Mouse (Mus musculus): ENCODE results near the gene Wdr26. TPM values are rescaled to one million over a fixed set of nuclear protein-coding genes. Genes with fewer than 3 reads are reported as not detected.

Wdr26 gene
- polyA plus RNA-seq, 1 experiment from 2014 or later: 45.9 TPM

- Histone ChIP-seq H3K4me2 (replicated peaks) (no peak overlapping the region), H3K4me3 (no peak overlapping the region), H3K4me1 (peaks cover 4% of the 10 kb centered on the region; the same call in 1 of the 2 replicates), H3K9me3 (no peaks in the 10 kb centered on the region), H3K27ac (no peak overlapping the region), H3K36me3 (no peaks in the 10 kb centered on the region), H3K9ac (no peak overlapping the region), H3K27me3 (replicated peaks) (no peaks in the 10 kb centered on the region)
- 21% methylated on average over 8 of the region's 8 CpGs for WGBS
- no peak for ATAC-seq (ENCODE audit: low FRiP score, low read depth)
Observed at GRCm38 (mm10) chr1:181232307-181233027, 20.7 kb upstream of the Wdr26 start.

- H3K9ac ChIP-seq: no peak overlapping the region
- peaks cover 4% of the 10 kb centered on the region; the same call in 1 of the 2 replicates for H3K4me1 ChIP-seq
- H3K4me2 ChIP-seq (replicated peaks): no peak overlapping the region
- WGBS: 89% methylated on average over 9 of the region's 9 CpGs
- H3K36me3 ChIP-seq: no peaks in the 10 kb centered on the region
- H3K9me3 ChIP-seq: no peaks in the 10 kb centered on the region
- no peak for ATAC-seq (ENCODE audit: low FRiP score, low read depth)
- H3K4me3 ChIP-seq: no peak overlapping the region
- no peak overlapping the region for H3K27ac ChIP-seq
- no peaks in the 10 kb centered on the region for H3K27me3 ChIP-seq (replicated peaks)
Observed at GRCm38 (mm10) chr1:181231821-181232220, 20.0 kb upstream of the Wdr26 start.

DNA sequence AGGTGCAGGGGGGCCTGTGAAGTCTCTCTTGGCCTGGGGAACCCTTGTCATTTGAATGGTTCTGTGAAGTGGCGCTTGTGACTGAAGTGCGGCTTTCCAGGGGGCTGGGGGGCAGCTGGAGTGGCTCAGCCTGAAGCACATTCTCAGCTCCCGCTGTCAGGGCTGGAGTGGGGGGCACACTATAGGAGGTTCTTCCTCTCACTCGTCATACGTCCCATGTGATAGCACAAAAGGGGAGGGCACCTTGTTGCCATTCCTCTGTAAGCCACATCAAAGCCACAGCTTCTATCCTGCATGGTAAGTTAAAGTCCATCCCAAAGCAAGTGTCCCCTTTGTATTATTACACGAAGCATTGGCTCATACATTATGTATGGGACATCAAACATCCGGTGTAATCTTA is 19.5 kb upstream of the Wdr26 start:
- Histone ChIP-seq H3K36me3 (no peaks in the 10 kb centered on the region), H3K9ac (no peak overlapping the region), H3K4me3 (no peak overlapping the region), H3K4me1 (peaks cover 4% of the 10 kb centered on the region; the same call in 1 of the 2 replicates), H3K27me3 (replicated peaks) (no peaks in the 10 kb centered on the region), H3K4me2 (replicated peaks) (no peak overlapping the region), H3K27ac (no peak overlapping the region), H3K9me3 (no peaks in the 10 kb centered on the region)
- ATAC-seq (ENCODE audit: low FRiP score, low read depth): no peak
- WGBS: 63% methylated on average over 7 of the region's 7 CpGs

DNA sequence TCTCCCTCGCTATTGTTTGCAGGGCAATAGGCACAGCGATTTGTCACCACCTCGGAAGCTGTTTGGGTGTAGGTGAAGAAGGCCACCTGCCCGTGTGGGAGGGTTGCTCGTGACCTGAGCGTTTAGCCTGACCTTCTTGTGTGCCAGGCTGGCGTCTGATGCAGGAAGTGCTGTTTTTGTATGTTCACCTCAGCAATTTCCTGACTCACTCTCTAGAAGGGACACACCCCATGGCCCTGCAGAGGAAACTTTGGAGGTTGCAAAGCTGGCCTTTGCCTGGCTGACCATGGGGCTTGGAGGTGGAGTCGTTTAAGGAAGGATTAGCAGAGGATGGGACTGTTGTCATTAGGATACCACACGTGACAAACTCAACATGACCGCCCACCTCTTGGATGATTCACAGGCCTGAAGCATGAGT is 18.9 kb upstream of the Wdr26 start:
- 37% methylated on average over 10 of the region's 10 CpGs for WGBS
- H3K27me3 ChIP-seq (replicated peaks): no peaks in the 10 kb centered on the region
- H3K27ac ChIP-seq: no peak overlapping the region
- H3K4me3 ChIP-seq: no peak overlapping the region
- no peaks in the 10 kb centered on the region for H3K36me3 ChIP-seq
- H3K4me1 ChIP-seq: peaks cover 4% of the 10 kb centered on the region; the same call in 1 of the 2 replicates
- H3K4me2 ChIP-seq (replicated peaks): no peak overlapping the region
- no peak overlapping the region for H3K9ac ChIP-seq
- no peak for ATAC-seq (ENCODE audit: low FRiP score, low read depth)
- H3K9me3 ChIP-seq: no peaks in the 10 kb centered on the region

GRCm38 (mm10) chr1:181229046-181229445 is 17.2 kb upstream of the Wdr26 start:
- Histone ChIP-seq H3K9ac (no peak overlapping the region), H3K36me3 (no peaks in the 10 kb centered on the region), H3K4me3 (no peak overlapping the region), H3K9me3 (no peaks in the 10 kb centered on the region), H3K4me1 (peaks cover 4% of the 10 kb centered on the region; the same call in 1 of the 2 replicates), H3K27me3 (replicated peaks) (no peaks in the 10 kb centered on the region), H3K27ac (no peak overlapping the region), H3K4me2 (replicated peaks) (no peak overlapping the region)
- WGBS: 93% methylated on average over 5 of the region's 5 CpGs
- ATAC-seq (ENCODE audit: low FRiP score, low read depth): no peak

GRCm38 (mm10) chr1:181228591-181228990 is 16.8 kb upstream of the Wdr26 start:
- WGBS: 78% methylated on average over 5 of the region's 5 CpGs

DNA sequence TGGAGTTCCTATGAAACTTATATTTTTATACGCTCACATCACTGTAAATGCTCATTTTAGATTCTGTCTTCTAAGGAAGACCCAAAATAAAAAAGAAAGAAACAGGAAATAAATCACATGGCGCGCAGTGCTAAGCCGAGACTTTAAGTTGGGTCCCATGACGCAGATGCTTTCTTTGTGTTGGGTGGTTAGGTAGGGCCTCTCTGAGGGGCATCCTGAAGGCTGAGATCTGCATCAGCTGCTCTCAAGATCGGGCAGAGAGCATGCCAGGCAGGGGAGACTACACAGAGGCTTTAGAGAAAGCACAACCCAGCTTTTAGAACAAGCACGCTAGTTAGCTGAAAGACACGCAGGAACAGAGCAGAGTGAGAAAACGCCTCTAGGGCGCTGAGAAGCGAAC is 16.0 kb upstream of the Wdr26 start:
- Histone ChIP-seq H3K9ac (no peak overlapping the region), H3K9me3 (no peaks in the 10 kb centered on the region), H3K4me3 (no peak overlapping the region), H3K27me3 (replicated peaks) (no peaks in the 10 kb centered on the region), H3K27ac (no peak overlapping the region), H3K36me3 (no peaks in the 10 kb centered on the region), H3K4me2 (replicated peaks) (no peak overlapping the region), H3K4me1 (peaks cover 4% of the 10 kb centered on the region; the same call in 1 of the 2 replicates)
- WGBS: 85% methylated on average over 11 of the region's 11 CpGs
- ATAC-seq (ENCODE audit: low FRiP score, low read depth): no peak

More at GRCm38 (mm10) chr1:181228591-181228990, 16.8 kb upstream of the Wdr26 start:
- peaks cover 4% of the 10 kb centered on the region; the same call in 1 of the 2 replicates for H3K4me1 ChIP-seq
- no peak overlapping the region for H3K9ac ChIP-seq
- no peaks in the 10 kb centered on the region for H3K36me3 ChIP-seq
- no peak overlapping the region for H3K4me3 ChIP-seq
- H3K27ac ChIP-seq: no peak overlapping the region
- ATAC-seq (ENCODE audit: low FRiP score, low read depth): no peak
- no peak overlapping the region for H3K4me2 ChIP-seq (replicated peaks)
- no peaks in the 10 kb centered on the region for H3K27me3 ChIP-seq (replicated peaks)
- H3K9me3 ChIP-seq: no peaks in the 10 kb centered on the region

- Histone ChIP-seq H3K36me3 (no peaks in the 10 kb centered on the region), H3K27me3 (replicated peaks) (no peaks in the 10 kb centered on the region), H3K27ac (no peak overlapping the region), H3K4me3 (no peak overlapping the region), H3K9me3 (no peaks in the 10 kb centered on the region), H3K4me1 (peaks cover 4% of the 10 kb centered on the region; the same call in 1 of the 2 replicates), H3K4me2 (replicated peaks) (no peak overlapping the region), H3K9ac (no peak overlapping the region)
- no peak for ATAC-seq (ENCODE audit: low FRiP score, low read depth)
- 79% methylated on average over 11 of the region's 11 CpGs for WGBS
Observed at GRCm38 (mm10) chr1:181226850-181227249, 15.0 kb upstream of the Wdr26 start.

DNA sequence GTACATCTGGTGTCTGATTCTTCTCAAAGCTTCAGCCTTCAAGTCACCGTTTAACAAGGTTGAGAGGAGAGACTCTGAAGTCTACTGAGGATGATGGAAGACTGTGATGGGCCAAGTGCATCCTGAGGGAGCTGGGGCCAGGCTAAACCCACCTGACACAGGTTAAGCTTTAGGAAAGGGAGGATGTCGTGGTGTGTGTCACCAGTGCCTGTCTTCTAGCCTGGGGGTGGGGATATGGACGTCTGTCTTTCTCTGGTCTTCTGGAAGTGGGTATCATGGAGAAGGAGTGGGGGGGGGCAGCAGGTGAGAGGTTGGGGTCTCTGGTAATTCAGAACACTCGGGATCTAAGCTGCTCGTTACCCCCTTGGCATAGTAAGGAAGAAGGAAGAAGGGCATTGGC is 13.5 kb upstream of the Wdr26 start:
- Histone ChIP-seq H3K27ac (no peak overlapping the region), H3K36me3 (no peaks in the 10 kb centered on the region), H3K9ac (no peak overlapping the region), H3K4me3 (no peak overlapping the region), H3K9me3 (no peaks in the 10 kb centered on the region), H3K4me2 (replicated peaks) (no peak overlapping the region), H3K4me1 (no peaks in the 10 kb centered on the region), H3K27me3 (replicated peaks) (no peaks in the 10 kb centered on the region)
- no peak for ATAC-seq (ENCODE audit: low FRiP score, low read depth)
- WGBS: 80% methylated on average over 5 of the region's 5 CpGs

DNA sequence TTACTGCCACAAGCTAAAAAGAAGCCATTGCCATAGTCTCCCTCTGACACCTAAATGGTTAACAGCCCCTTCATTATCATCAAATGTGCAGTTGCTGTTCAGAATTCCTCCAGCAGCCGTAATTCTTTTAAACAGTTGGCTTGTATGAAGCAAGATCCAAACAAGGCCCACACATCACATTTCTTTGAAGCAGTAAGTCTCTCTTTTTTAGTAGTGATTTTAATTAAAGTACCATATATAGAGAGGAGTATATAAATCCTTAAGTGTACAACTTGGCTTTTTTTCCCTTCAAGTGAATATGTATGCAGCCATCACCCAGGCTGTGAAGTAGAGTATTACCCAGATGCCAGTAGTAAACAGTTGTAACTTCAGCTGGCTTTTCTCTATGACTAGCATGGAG is 10.2 kb upstream of the Wdr26 start:
- Histone ChIP-seq H3K4me3 (no peak overlapping the region), H3K27ac (no peak overlapping the region), H3K9me3 (no peaks in the 10 kb centered on the region), H3K4me2 (replicated peaks) (no peak overlapping the region), H3K4me1 (no peaks in the 10 kb centered on the region), H3K27me3 (replicated peaks) (no peaks in the 10 kb centered on the region), H3K36me3 (no peaks in the 10 kb centered on the region), H3K9ac (no peak overlapping the region)
- 46% methylated on average over 1 of the region's 1 CpGs for WGBS
- ATAC-seq (ENCODE audit: low FRiP score, low read depth): no peak

- no peak overlapping the region for H3K27ac ChIP-seq
- 61% methylated on average over 4 of the region's 4 CpGs for WGBS
- H3K9me3 ChIP-seq: no peaks in the 10 kb centered on the region
Observed at GRCm38 (mm10) chr1:181216315-181216714, 4.5 kb upstream of the Wdr26 start.

DNA sequence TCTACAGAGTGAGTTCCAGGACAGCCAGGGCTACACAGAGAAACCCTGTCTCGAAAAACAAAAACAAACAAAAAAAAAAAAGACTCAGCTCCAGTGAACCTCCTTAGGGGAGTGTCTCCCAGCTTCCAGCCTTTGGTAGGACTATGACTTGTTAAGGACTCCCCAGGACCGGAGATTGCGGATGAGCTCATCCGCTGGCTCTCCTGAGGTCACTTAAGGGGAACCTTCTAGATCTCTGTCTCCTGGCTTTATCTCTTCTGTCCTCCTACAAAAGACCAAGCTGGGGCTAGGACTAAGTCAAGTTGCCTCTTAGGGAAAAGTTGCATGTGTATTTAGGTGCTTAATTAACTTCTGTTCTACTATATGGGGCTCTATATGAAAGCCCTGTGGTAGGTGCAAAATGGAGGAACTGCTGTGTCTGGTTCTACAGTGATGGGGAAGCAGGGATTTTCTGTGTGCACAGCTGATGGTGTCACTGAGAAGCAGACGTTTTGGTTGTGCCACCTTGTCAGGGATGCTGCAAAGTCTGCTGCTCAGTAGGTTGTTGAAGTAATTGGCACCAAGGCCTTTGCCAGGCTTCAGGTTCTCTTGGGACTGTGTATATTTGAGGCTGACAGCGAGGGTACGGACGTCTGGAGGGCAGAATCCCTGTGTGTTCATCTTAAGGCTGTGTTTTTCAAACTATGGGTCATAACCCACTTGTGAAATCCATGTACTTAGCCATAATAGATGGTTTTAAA is 2.7 kb upstream of the Wdr26 start:
- no peak overlapping the region for H3K4me3 ChIP-seq
- H3K36me3 ChIP-seq: no peaks in the 10 kb centered on the region
- ATAC-seq (ENCODE audit: low FRiP score, low read depth): no peak
- H3K27me3 ChIP-seq (replicated peaks): no peaks in the 10 kb centered on the region
- H3K4me2 ChIP-seq (replicated peaks): no peak overlapping the region
- H3K9me3 ChIP-seq: no peaks in the 10 kb centered on the region
- H3K27ac ChIP-seq: no peak overlapping the region
- 86% methylated on average over 8 of the region's 8 CpGs for WGBS
- no peak overlapping the region for H3K9ac ChIP-seq
- peaks cover 19% of the 10 kb centered on the region for H3K4me1 ChIP-seq

More at GRCm38 (mm10) chr1:181216315-181216714, 4.5 kb upstream of the Wdr26 start:
- ATAC-seq (ENCODE audit: low FRiP score, low read depth): no peak
- Histone ChIP-seq H3K27me3 (replicated peaks) (no peaks in the 10 kb centered on the region), H3K36me3 (no peaks in the 10 kb centered on the region), H3K9ac (no peak overlapping the region), H3K4me1 (peaks cover 9% of the 10 kb centered on the region; the same call in 1 of the 2 replicates), H3K4me2 (replicated peaks) (no peak overlapping the region), H3K4me3 (no peak overlapping the region)
